Mouse (Mus musculus): Measurements from ENCODE around the gene Melk.
A peak's percentile ranks its signal among the peaks of the same experiment; 100 is the strongest.

The Melk gene

GRCm38 (mm10) chr4:44327976-44328375 lies 27.3 kb downstream of the Melk start:
- DNase-seq (ENCODE audit: low spot score) = no peak

DNA sequence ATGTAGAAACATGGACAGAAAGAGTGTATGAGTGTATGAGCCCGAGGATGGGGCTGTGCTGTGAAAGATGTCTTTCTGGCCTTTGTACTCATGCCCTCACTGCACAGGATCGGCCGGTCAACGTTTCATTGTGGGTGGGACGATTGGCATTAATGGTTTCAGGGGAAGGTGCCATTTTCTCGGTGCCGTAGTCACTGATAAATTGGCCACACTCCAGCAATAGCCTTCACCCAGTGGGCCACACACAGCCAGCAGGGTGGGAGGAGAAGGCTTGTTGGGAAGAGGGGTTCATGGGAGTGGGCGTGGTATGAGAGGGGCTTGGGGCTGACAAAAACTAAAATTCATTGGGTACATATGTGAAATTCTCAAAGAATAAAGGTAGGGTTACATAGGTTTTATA lies 34.3 kb downstream of the Melk start:
- DNase-seq (ENCODE audit: low spot score) = no peak

- DNase-seq (ENCODE audit: low spot score) = no peak
Measured at GRCm38 (mm10) chr4:44361670-44362069, 61.0 kb downstream of the Melk start.

DNA sequence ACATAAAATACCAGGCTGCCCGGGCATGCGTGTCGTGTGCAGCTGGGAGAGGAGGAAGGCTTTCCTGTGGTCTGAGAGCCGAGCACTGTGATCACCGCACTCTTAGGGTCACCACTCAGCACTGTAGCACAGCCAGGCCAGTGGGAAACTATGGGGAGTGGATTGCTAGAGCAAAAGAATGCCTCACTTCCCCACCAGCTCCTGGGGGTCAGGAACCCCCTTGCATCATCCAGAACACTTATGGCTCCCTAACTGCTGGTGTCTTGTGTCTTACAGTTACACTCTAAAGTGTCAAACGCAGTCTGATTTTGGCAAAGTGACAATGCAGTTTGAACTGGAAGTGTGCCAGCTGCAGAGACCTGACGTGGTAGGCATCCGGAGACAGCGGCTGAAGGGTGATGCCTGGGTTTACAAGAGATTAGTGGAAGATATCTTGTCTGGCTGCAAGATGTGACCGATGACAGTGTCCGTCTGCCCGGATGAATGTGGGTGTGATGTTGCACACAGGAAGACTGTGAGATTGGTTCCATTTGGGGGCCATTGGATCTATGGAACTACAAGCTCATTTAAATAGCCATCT lies 62.8 kb downstream of the Melk start:
- DNase-seq (ENCODE audit: low spot score) = peak; percentile 1

DNA sequence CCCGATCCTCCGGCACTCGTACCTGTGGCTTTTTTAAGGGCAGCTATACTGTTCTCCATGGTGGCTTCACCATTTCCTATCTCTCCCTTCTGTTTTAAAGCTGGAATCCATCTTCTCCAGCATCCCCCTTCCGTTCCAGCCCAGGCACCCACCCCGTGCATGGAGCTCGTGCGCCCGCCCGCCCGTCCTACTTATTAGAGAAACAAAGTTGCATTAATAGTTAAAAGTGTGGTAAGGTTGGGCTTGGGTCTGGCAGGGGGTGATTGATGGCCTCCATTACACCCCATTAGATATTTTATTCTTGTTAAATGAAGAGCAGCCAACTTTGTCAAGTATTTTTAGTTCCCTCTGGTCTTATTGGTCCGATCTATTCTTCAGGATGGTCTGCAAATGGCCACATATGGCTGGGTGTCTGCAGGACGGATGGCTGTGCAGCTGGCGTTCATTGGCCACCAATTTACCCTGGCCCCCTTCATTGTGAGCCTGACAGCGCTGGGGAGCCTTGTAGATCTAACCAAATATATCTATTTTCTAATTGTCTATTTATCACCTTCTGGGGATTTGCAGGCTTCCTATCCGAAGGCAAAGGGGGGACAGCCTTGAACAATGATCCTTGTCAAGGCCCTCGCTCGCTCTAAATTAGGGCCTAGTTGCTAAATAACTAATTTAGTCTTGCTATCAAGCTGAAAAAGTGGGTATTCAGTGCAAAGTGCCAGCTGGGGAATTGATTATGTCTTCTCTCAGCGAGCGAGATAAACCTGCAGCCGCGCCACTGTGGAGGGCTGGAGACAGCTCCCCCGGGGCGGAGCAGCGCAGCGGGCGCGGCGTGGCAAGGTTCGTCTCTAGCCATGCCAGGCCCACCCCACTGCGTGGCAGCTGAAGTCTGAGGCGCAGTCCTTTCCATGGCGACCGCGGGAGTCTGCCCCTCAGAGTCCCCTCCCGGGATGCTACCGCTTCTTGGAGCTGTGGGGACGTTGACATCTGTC lies 91.8 kb downstream of the Melk start:
- no peak for DNase-seq (ENCODE audit: low spot score)

GRCm38 (mm10) chr4:44402607-44403006 lies 101.9 kb downstream of the Melk start:
- DNase-seq (ENCODE audit: low spot score) = no peak

DNA sequence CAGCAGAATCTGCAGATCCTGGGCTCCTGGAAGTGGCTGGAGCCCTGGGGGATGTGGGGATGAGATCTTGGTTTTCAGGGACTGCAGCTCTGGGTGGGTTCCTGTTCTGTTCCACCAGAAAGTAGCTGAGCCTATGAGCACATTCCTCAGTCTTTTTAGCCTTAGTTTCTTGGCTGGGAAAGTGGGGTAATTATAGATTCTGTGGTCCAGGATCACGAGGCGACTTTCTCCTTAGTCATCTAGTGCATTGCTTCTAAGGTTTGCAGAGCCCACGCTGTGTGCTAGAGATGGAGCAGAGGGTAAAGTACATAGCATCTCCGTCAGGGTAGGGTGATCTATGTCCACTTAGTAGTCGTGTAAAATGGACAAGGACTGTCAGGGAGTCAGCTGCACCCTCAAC lies 103.8 kb downstream of the Melk start:
- DNase-seq (ENCODE audit: low spot score) = no peak

Measured in ovary, postnatal 14 days (tissue).